Mouse (Mus musculus) thymus, postnatal 14 days (tissue): ENCODE results near the gene S1pr2.

Source experiments
- DNase-seq: peaks from one replicate; pipeline ENCODE4 v3.0.0; 2021

The S1pr2 gene

GRCm38 (mm10) chr9:20998337-20998736 is 21.8 kb upstream of the S1pr2 start:
- DNase-seq: peak; percentile 28

- DNase-seq: no peak
Measured at GRCm38 (mm10) chr9:20997065-20997464, 20.5 kb upstream of the S1pr2 start.

GRCm38 (mm10) chr9:20995069-20995468 is 18.5 kb upstream of the S1pr2 start:
- no peak for DNase-seq

- DNase-seq: no peak
Measured at GRCm38 (mm10) chr9:20993165-20993898, 16.8 kb upstream of the S1pr2 start.

- DNase-seq: no peak
Measured at GRCm38 (mm10) chr9:20991587-20991986, 15.0 kb upstream of the S1pr2 start.

GRCm38 (mm10) chr9:20990861-20991260 is 14.3 kb upstream of the S1pr2 start:
- peak; percentile 31 for DNase-seq

- peak; percentile 44 for DNase-seq
Measured at GRCm38 (mm10) chr9:20987953-20988352, 11.4 kb upstream of the S1pr2 start.

- no peak for DNase-seq
Measured at GRCm38 (mm10) chr9:20986952-20987686, 10.5 kb upstream of the S1pr2 start.

GRCm38 (mm10) chr9:20983169-20983568 is 6.6 kb upstream of the S1pr2 start:
- peak; percentile 54 for DNase-seq

- DNase-seq: no peak
Measured at GRCm38 (mm10) chr9:20982171-20982570, 5.6 kb upstream of the S1pr2 start.

GRCm38 (mm10) chr9:20979769-20980168 is 3.2 kb upstream of the S1pr2 start:
- DNase-seq: no peak

- no peak for DNase-seq
Measured at GRCm38 (mm10) chr9:20979181-20979580, 2.6 kb upstream of the S1pr2 start.

GRCm38 (mm10) chr9:20978409-20979095 is 2.0 kb upstream of the S1pr2 start:
- no peak for DNase-seq

- no peak for DNase-seq
Measured at GRCm38 (mm10) chr9:20976961-20977689, 544 bp upstream of the S1pr2 start.

- peak; percentile 46 for DNase-seq
Measured at GRCm38 (mm10) chr9:20975431-20976215, 958 bp downstream of the S1pr2 start.

- DNase-seq: no peak
Measured at GRCm38 (mm10) chr9:20973682-20974075, 2.9 kb downstream of the S1pr2 start.

- no peak for DNase-seq
Measured at GRCm38 (mm10) chr9:20973001-20973681, 3.4 kb downstream of the S1pr2 start.

- no peak for DNase-seq
Measured at GRCm38 (mm10) chr9:20972141-20972992, 4.2 kb downstream of the S1pr2 start.

GRCm38 (mm10) chr9:20971751-20972140 is 4.8 kb downstream of the S1pr2 start:
- no peak for DNase-seq

- DNase-seq: no peak
Measured at GRCm38 (mm10) chr9:20966747-20967146, 9.8 kb downstream of the S1pr2 start.

GRCm38 (mm10) chr9:20966008-20966407 is 10.6 kb downstream of the S1pr2 start:
- no peak for DNase-seq
